Mouse (Mus musculus): ENCODE measurements around the gene Spryd4. TPM values are rescaled to one million over a fixed set of nuclear protein-coding genes. Genes with fewer than 3 reads are reported as not detected.

The Spryd4 gene
- total and polyA plus RNA-seq, 3 experiments: 32.1 to 37.5 (median 35.0) TPM

GRCm38 (mm10) chr10:128253677-128254255, 42.2 kb upstream of the Spryd4 start, which contains the start of gene Apon:
TSS of gene Apon (plus strand) at chr10:128254096.
- no peaks in the 10 kb centered on the region for H3K27me3 ChIP-seq (ENCODE audit: control insufficient read depth, insufficient read depth, low read length)
- DNase-seq: no peak
- intact Hi-C loops (cut with DNase I): no loop called here
- H3K27ac ChIP-seq: no peak within 1 kb of the TSS
- no peaks in the 10 kb centered on the region for H3K79me2 ChIP-seq (replicated peaks; ENCODE audit: control insufficient read depth, insufficient read depth, low read length)
- no peaks in the 10 kb centered on the region for H3K4me1 ChIP-seq (ENCODE audit: control insufficient read depth, insufficient read depth, low read length)
- H3K4me3 ChIP-seq: no peak within 1 kb of the TSS
- no peaks in the 10 kb centered on the region for H3K36me3 ChIP-seq (ENCODE audit: control insufficient read depth, insufficient read depth, low read length)
- no peak within 1 kb of the TSS for H3K9ac ChIP-seq (ENCODE audit: low read depth, low read length)
- WGBS: 82% methylated on average over 4 of the region's 4 CpGs
- no peak for TF ChIP-seq CTCF (IDR thresholded peaks at IDR 0.05)
- no peak for TF ChIP-seq EP300 (IDR thresholded peaks at IDR 0.05; ENCODE audit: insufficient read depth, low read depth, low read length)
- no peak for TF ChIP-seq POLR2A (IDR thresholded peaks at IDR 0.05; ENCODE audit: insufficient read depth, low read depth, low read length)

GRCm38 (mm10) chr10:128250565-128250964, 39.0 kb upstream of the Spryd4 start:
- no peaks in the 10 kb centered on the region for H3K79me2 ChIP-seq (replicated peaks; ENCODE audit: control insufficient read depth, insufficient read depth, low read length)
- DNase-seq: no peak
- no peak overlapping the region for H3K4me3 ChIP-seq
- intact Hi-C loops (cut with DNase I): no loop called here
- no peaks in the 10 kb centered on the region for H3K27me3 ChIP-seq (ENCODE audit: control insufficient read depth, insufficient read depth, low read length)
- WGBS: 91% methylated on average over 13 of the region's 13 CpGs
- peaks cover 2% of the 10 kb centered on the region for H3K4me1 ChIP-seq (ENCODE audit: control insufficient read depth, insufficient read depth, low read length)
- H3K36me3 ChIP-seq (ENCODE audit: control insufficient read depth, insufficient read depth, low read length): no peaks in the 10 kb centered on the region
- TF ChIP-seq POLR2A (IDR thresholded peaks at IDR 0.05; ENCODE audit: insufficient read depth, low read depth, low read length) (no peak), EP300 (IDR thresholded peaks at IDR 0.05; ENCODE audit: insufficient read depth, low read depth, low read length) (no peak), CTCF (IDR thresholded peaks at IDR 0.05) (no peak)
- no peak overlapping the region for H3K27ac ChIP-seq
- H3K9ac ChIP-seq (ENCODE audit: low read depth, low read length): no peak overlapping the region

- TF ChIP-seq CTCF (IDR thresholded peaks at IDR 0.05) (no peak), POLR2A (IDR thresholded peaks at IDR 0.05; ENCODE audit: insufficient read depth, low read depth, low read length) (peak; percentile 91), EP300 (IDR thresholded peaks at IDR 0.05; ENCODE audit: insufficient read depth, low read depth, low read length) (peak; percentile 90)
- H3K36me3 ChIP-seq (ENCODE audit: control insufficient read depth, insufficient read depth, low read length): no peaks in the 10 kb centered on the region
- DNase-seq: peak; percentile 75 to 82
- H3K79me2 ChIP-seq (replicated peaks; ENCODE audit: control insufficient read depth, insufficient read depth, low read length): no peaks in the 10 kb centered on the region
- H3K27me3 ChIP-seq (ENCODE audit: control insufficient read depth, insufficient read depth, low read length): no peaks in the 10 kb centered on the region
- H3K27ac ChIP-seq: peak overlapping the region; percentile 89
- peak overlapping the region; percentile 63 for H3K9ac ChIP-seq (ENCODE audit: low read depth, low read length)
- H3K4me1 ChIP-seq (ENCODE audit: control insufficient read depth, insufficient read depth, low read length): peaks cover 5% of the 10 kb centered on the region
- 36% methylated on average over 17 of the region's 17 CpGs for WGBS
- peak overlapping the region; percentile 58 for H3K4me3 ChIP-seq
- intact Hi-C loops (cut with DNase I): loop anchor here (2.0 kb wide), 1 partner anchor 22 kb away; the partner anchor contains the start of gene Apof
Measured at GRCm38 (mm10) chr10:128247020-128247732, 35.6 kb upstream of the Spryd4 start.

- H3K4me1 ChIP-seq (ENCODE audit: control insufficient read depth, insufficient read depth, low read length): peaks cover 5% of the 10 kb centered on the region
- H3K79me2 ChIP-seq (replicated peaks; ENCODE audit: control insufficient read depth, insufficient read depth, low read length): no peaks in the 10 kb centered on the region
- DNase-seq: no peak
- H3K4me3 ChIP-seq: no peak overlapping the region
- intact Hi-C loops (cut with DNase I): no loop called here
- H3K27ac ChIP-seq: no peak overlapping the region; the same call in 1 of the 2 replicates
- no peak overlapping the region for H3K9ac ChIP-seq (ENCODE audit: low read depth, low read length)
- WGBS: 89% methylated on average over 15 of the region's 15 CpGs
- TF ChIP-seq EP300 (IDR thresholded peaks at IDR 0.05; ENCODE audit: insufficient read depth, low read depth, low read length): no peak
- no peak for TF ChIP-seq CTCF (IDR thresholded peaks at IDR 0.05)
- TF ChIP-seq POLR2A (IDR thresholded peaks at IDR 0.05; ENCODE audit: insufficient read depth, low read depth, low read length): no peak
- no peaks in the 10 kb centered on the region for H3K27me3 ChIP-seq (ENCODE audit: control insufficient read depth, insufficient read depth, low read length)
- H3K36me3 ChIP-seq (ENCODE audit: control insufficient read depth, insufficient read depth, low read length): no peaks in the 10 kb centered on the region
Measured at GRCm38 (mm10) chr10:128244121-128244520, 32.5 kb upstream of the Spryd4 start.

- DNase-seq: peak; percentile 52 to 54
Measured at GRCm38 (mm10) chr10:128243252-128243651, 31.6 kb upstream of the Spryd4 start.

GRCm38 (mm10) chr10:128240131-128240530, 28.5 kb upstream of the Spryd4 start:
- no peak overlapping the region for H3K4me3 ChIP-seq
- TF ChIP-seq CTCF (IDR thresholded peaks at IDR 0.05) (no peak), EP300 (IDR thresholded peaks at IDR 0.05; ENCODE audit: insufficient read depth, low read depth, low read length) (no peak), POLR2A (IDR thresholded peaks at IDR 0.05; ENCODE audit: insufficient read depth, low read depth, low read length) (no peak)
- no peaks in the 10 kb centered on the region for H3K27me3 ChIP-seq (ENCODE audit: control insufficient read depth, insufficient read depth, low read length)
- no peak for DNase-seq
- intact Hi-C loops (cut with DNase I): no loop called here
- WGBS: 82% methylated on average over 18 of the region's 18 CpGs
- no peak overlapping the region for H3K9ac ChIP-seq (ENCODE audit: low read depth, low read length)
- no peaks in the 10 kb centered on the region for H3K79me2 ChIP-seq (replicated peaks; ENCODE audit: control insufficient read depth, insufficient read depth, low read length)
- H3K36me3 ChIP-seq (ENCODE audit: control insufficient read depth, insufficient read depth, low read length): no peaks in the 10 kb centered on the region
- peaks cover 5% of the 10 kb centered on the region for H3K4me1 ChIP-seq (ENCODE audit: control insufficient read depth, insufficient read depth, low read length)
- H3K27ac ChIP-seq: no peak overlapping the region

More at GRCm38 (mm10) chr10:128243252-128243651, 31.6 kb upstream of the Spryd4 start:
- Histone ChIP-seq H3K9ac (ENCODE audit: low read depth, low read length) (no peak overlapping the region), H3K27me3 (ENCODE audit: control insufficient read depth, insufficient read depth, low read length) (no peaks in the 10 kb centered on the region), H3K4me1 (ENCODE audit: control insufficient read depth, insufficient read depth, low read length) (peaks cover 7% of the 10 kb centered on the region), H3K79me2 (replicated peaks; ENCODE audit: control insufficient read depth, insufficient read depth, low read length) (no peaks in the 10 kb centered on the region), H3K4me3 (no peak overlapping the region), H3K27ac (peak overlapping the region; percentile 7; the same call in 1 of the 2 replicates), H3K36me3 (ENCODE audit: control insufficient read depth, insufficient read depth, low read length) (no peaks in the 10 kb centered on the region)
- intact Hi-C loops (cut with DNase I): no loop called here
- 39% methylated on average over 8 of the region's 8 CpGs for WGBS
- no peak for TF ChIP-seq POLR2A (IDR thresholded peaks at IDR 0.05; ENCODE audit: insufficient read depth, low read depth, low read length)
- no peak for TF ChIP-seq EP300 (IDR thresholded peaks at IDR 0.05; ENCODE audit: insufficient read depth, low read depth, low read length)
- TF ChIP-seq CTCF (IDR thresholded peaks at IDR 0.05): no peak
